Mouse (Mus musculus): ENCODE data around the gene Gm13539.

Gm13539 gene

GRCm38 (mm10) chr2:25824751-25825150 lies 42.7 kb downstream of the Gm13539 start:
- DNase-seq (ENCODE audit: extremely low spot score, low spot score) = no peak

- no peak for DNase-seq (ENCODE audit: extremely low spot score, low spot score)
Measured at GRCm38 (mm10) chr2:25828344-25828947, 46.4 kb downstream of the Gm13539 start.

GRCm38 (mm10) chr2:25830786-25831185 lies 48.7 kb downstream of the Gm13539 start:
- DNase-seq (ENCODE audit: extremely low spot score, low spot score) = no peak

- peak; percentile 77 for DNase-seq (ENCODE audit: extremely low spot score, low spot score)
Measured at GRCm38 (mm10) chr2:25836291-25836690, 54.2 kb downstream of the Gm13539 start.

Data from neural tube, embryonic 10.5 days (tissue).